Mouse (Mus musculus): Measurements from ENCODE around the gene Cdh26. TPM values are rescaled to one million over a fixed set of nuclear protein-coding genes. Genes with fewer than 3 reads are reported as not detected.

The Cdh26 gene
- polyA plus RNA-seq, 1 experiment: not detected

DNA sequence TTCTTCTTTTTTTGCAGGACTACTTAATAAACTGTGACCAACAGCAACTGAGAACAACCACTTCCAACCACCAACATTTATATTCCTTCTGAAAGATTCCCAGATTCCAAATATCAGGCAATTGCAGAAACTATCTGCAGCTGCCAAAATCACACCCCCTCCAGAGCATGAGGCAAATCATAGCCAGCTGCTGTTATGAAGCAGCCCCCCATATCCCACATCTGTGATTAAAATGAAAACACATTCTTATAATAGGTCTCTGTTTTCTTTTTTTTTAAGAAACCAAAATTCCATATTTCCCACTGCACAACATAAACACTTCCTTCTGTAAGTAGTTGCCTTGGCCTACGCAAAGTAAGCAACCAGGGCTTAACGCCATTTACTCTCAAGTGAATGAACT, 65.5 kb downstream of the Cdh26 start:
- Histone ChIP-seq H3ac (ENCODE audit: control insufficient read depth, insufficient read length, low read depth) (no peak overlapping the region), H3K36me3 (ENCODE audit: control insufficient read depth, insufficient read depth) (no peaks in the 10 kb centered on the region), H3K4me3 (ENCODE audit: insufficient read depth, poor library complexity, severe bottlenecking) (no peak overlapping the region), H3K79me2 (ENCODE audit: control insufficient read depth, insufficient read depth) (no peaks in the 10 kb centered on the region), H3K79me3 (ENCODE audit: low read depth) (no peaks in the 10 kb centered on the region), H3K27me3 (ENCODE audit: control insufficient read depth, insufficient read depth, insufficient read length) (no peaks in the 10 kb centered on the region)
- TF ChIP-seq MYOG (IDR thresholded peaks at IDR 0.05; ENCODE audit: control insufficient read depth, extremely low read depth, insufficient read length): no peak

GRCm38 (mm10) chr2:178497900-178498299, 67.6 kb downstream of the Cdh26 start:
- no peak overlapping the region for H3ac ChIP-seq (ENCODE audit: control insufficient read depth, insufficient read length, low read depth)
- H3K36me3 ChIP-seq (ENCODE audit: control insufficient read depth, insufficient read depth): no peaks in the 10 kb centered on the region
- no peaks in the 10 kb centered on the region for H3K27me3 ChIP-seq (ENCODE audit: control insufficient read depth, insufficient read depth, insufficient read length)
- H3K4me3 ChIP-seq (ENCODE audit: insufficient read depth, poor library complexity, severe bottlenecking): no peak overlapping the region
- H3K79me3 ChIP-seq (ENCODE audit: low read depth): no peaks in the 10 kb centered on the region
- TF ChIP-seq CEBPB (IDR thresholded peaks at IDR 0.05; ENCODE audit: low read depth): no peak
- no peak for TF ChIP-seq MAX (IDR thresholded peaks at IDR 0.05)
- TF ChIP-seq CTCF (IDR thresholded peaks at IDR 0.05; ENCODE audit: control insufficient read depth, insufficient read depth, insufficient read length): no peak
- TF ChIP-seq USF1 (IDR thresholded peaks at IDR 0.05; ENCODE audit: low read depth): no peak
- TF ChIP-seq MYOD1 (IDR thresholded peaks at IDR 0.05; ENCODE audit: control insufficient read depth, insufficient read length, low read depth): no peak
- TF ChIP-seq FOSL1 (IDR thresholded peaks at IDR 0.05; ENCODE audit: insufficient read depth, low read length, poor library complexity, severe bottlenecking): no peak
- TF ChIP-seq MYOG (IDR thresholded peaks at IDR 0.05; ENCODE audit: control insufficient read depth, extremely low read depth, insufficient read length): no peak
- H3K79me2 ChIP-seq (ENCODE audit: control insufficient read depth, insufficient read depth): no peaks in the 10 kb centered on the region

DNA sequence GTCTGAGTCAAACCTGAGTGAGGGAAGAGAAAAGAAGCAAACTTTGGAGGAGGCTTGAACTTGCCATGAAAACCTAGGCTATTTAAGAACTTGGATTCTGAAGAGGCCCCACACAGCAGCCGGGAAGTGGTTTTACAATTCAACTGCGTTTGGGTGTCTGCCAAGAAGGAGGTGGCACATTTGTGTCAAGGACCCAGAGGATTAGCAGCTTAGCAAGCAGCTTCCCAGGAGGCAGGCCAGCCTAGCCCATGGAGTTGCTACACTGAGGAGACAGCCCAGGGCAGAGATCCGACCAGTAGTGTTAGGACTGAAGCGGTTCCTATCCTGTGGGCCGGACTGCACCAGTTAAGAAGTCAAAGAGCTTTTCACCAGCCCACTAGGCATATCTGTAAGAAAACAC, 68.1 kb downstream of the Cdh26 start:
- Histone ChIP-seq H3K4me3 (ENCODE audit: insufficient read depth, poor library complexity, severe bottlenecking) (no peak overlapping the region), H3K36me3 (ENCODE audit: control insufficient read depth, insufficient read depth) (no peaks in the 10 kb centered on the region), H3K79me2 (ENCODE audit: control insufficient read depth, insufficient read depth) (no peaks in the 10 kb centered on the region), H3K79me3 (ENCODE audit: low read depth) (no peaks in the 10 kb centered on the region), H3K27me3 (ENCODE audit: control insufficient read depth, insufficient read depth, insufficient read length) (no peaks in the 10 kb centered on the region), H3ac (ENCODE audit: control insufficient read depth, insufficient read length, low read depth) (no peak overlapping the region)
- TF ChIP-seq CEBPB (IDR thresholded peaks at IDR 0.05; ENCODE audit: low read depth) (no peak), USF1 (IDR thresholded peaks at IDR 0.05; ENCODE audit: low read depth) (no peak), CTCF (IDR thresholded peaks at IDR 0.05; ENCODE audit: control insufficient read depth, insufficient read depth, insufficient read length) (no peak), MYOD1 (IDR thresholded peaks at IDR 0.05; ENCODE audit: control insufficient read depth, insufficient read length, low read depth) (no peak), FOSL1 (IDR thresholded peaks at IDR 0.05; ENCODE audit: insufficient read depth, low read length, poor library complexity, severe bottlenecking) (no peak), MYOG (IDR thresholded peaks at IDR 0.05; ENCODE audit: control insufficient read depth, extremely low read depth, insufficient read length) (no peak), MAX (IDR thresholded peaks at IDR 0.05) (no peak)

DNA sequence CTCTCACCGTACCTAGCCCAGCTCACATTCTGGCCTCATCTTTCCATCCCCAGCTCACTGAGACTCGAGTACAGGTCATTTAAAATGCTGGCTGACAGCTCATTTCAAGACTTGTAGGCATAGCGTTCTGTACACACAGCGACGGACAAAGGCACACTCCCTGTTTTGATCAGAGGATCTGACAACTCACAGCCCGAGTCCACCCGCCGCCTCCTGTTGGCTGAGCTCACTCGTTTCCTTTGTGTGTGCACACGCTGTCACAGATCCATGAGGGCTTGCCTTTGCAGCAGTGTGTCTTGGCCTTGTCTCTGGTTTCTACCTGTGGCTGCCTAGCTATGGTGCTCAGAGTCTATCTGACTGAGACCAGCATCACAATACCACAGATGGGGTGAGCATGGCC, 72.1 kb downstream of the Cdh26 start:
- no peak for TF ChIP-seq USF1 (IDR thresholded peaks at IDR 0.05; ENCODE audit: low read depth)
- TF ChIP-seq CTCF (IDR thresholded peaks at IDR 0.05; ENCODE audit: control insufficient read depth, insufficient read depth, insufficient read length): no peak
- TF ChIP-seq CEBPB (IDR thresholded peaks at IDR 0.05; ENCODE audit: low read depth): no peak
- no peak for TF ChIP-seq MYOD1 (IDR thresholded peaks at IDR 0.05; ENCODE audit: control insufficient read depth, insufficient read length, low read depth)
- TF ChIP-seq MAX (IDR thresholded peaks at IDR 0.05): no peak
- Histone ChIP-seq H3ac (ENCODE audit: control insufficient read depth, insufficient read length, low read depth) (no peak overlapping the region), H3K79me3 (ENCODE audit: low read depth) (no peaks in the 10 kb centered on the region), H3K79me2 (ENCODE audit: control insufficient read depth, insufficient read depth) (no peaks in the 10 kb centered on the region), H3K36me3 (ENCODE audit: control insufficient read depth, insufficient read depth) (no peaks in the 10 kb centered on the region), H3K4me3 (ENCODE audit: insufficient read depth, poor library complexity, severe bottlenecking) (no peak overlapping the region), H3K27me3 (ENCODE audit: control insufficient read depth, insufficient read depth, insufficient read length) (no peaks in the 10 kb centered on the region)

- TF ChIP-seq USF1 (IDR thresholded peaks at IDR 0.05; ENCODE audit: low read depth): no peak
- TF ChIP-seq CEBPB (IDR thresholded peaks at IDR 0.05; ENCODE audit: low read depth): no peak
- TF ChIP-seq MYOD1 (IDR thresholded peaks at IDR 0.05; ENCODE audit: control insufficient read depth, insufficient read length, low read depth): no peak
- no peak for TF ChIP-seq CTCF (IDR thresholded peaks at IDR 0.05; ENCODE audit: control insufficient read depth, insufficient read depth, insufficient read length)
- TF ChIP-seq MYOG (IDR thresholded peaks at IDR 0.05; ENCODE audit: control insufficient read depth, extremely low read depth, insufficient read length): no peak
- TF ChIP-seq FOSL1 (IDR thresholded peaks at IDR 0.05; ENCODE audit: insufficient read depth, low read length, poor library complexity, severe bottlenecking): no peak
- no peak for TF ChIP-seq MAX (IDR thresholded peaks at IDR 0.05)
- no peaks in the 10 kb centered on the region for H3K79me3 ChIP-seq (ENCODE audit: low read depth)
- H3K36me3 ChIP-seq (ENCODE audit: control insufficient read depth, insufficient read depth): no peaks in the 10 kb centered on the region
- H3K4me3 ChIP-seq (ENCODE audit: insufficient read depth, poor library complexity, severe bottlenecking): no peak overlapping the region
- no peaks in the 10 kb centered on the region for H3K27me3 ChIP-seq (ENCODE audit: control insufficient read depth, insufficient read depth, insufficient read length)
- H3ac ChIP-seq (ENCODE audit: control insufficient read depth, insufficient read length, low read depth): no peak overlapping the region
- H3K79me2 ChIP-seq (ENCODE audit: control insufficient read depth, insufficient read depth): no peaks in the 10 kb centered on the region
Observed at GRCm38 (mm10) chr2:178506056-178506455, 75.7 kb downstream of the Cdh26 start.

DNA sequence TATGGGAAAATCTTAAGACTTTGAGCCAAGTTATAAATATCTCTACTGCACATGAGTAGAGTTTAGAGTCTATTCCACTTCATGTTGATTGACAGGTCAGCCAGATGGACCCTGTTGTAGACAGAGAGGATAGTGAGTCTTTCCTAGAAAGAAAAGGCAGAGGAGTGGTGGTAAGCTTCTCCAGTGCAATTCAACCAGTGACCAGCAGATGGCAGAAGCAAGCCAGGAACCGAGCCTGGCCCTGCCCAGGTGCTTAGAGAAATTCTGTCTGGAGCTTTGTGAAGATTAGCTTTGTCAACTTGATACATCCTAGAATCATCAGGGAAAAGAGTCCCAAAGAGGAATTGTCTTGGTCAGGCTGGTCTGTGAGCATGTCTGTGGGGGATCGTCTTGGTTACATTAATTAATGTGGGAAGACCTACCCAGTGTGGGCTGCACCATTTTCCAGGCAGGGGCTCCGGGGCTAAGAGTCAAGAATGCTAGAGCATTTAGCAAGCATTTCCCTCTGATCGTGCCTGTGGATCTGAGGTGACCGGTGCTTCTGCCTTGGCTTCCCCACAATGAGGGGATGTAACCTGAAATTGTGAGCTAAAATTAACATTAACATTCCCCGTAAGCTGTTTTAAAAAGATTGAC, 77.2 kb downstream of the Cdh26 start:
- TF ChIP-seq CTCF (IDR thresholded peaks at IDR 0.05; ENCODE audit: control insufficient read depth, insufficient read depth, insufficient read length) (no peak), MYOG (IDR thresholded peaks at IDR 0.05; ENCODE audit: control insufficient read depth, extremely low read depth, insufficient read length) (no peak), MAX (IDR thresholded peaks at IDR 0.05) (no peak), FOSL1 (IDR thresholded peaks at IDR 0.05; ENCODE audit: insufficient read depth, low read length, poor library complexity, severe bottlenecking) (no peak), USF1 (IDR thresholded peaks at IDR 0.05; ENCODE audit: low read depth) (no peak), CEBPB (IDR thresholded peaks at IDR 0.05; ENCODE audit: low read depth) (no peak), MYOD1 (IDR thresholded peaks at IDR 0.05; ENCODE audit: control insufficient read depth, insufficient read length, low read depth) (no peak)
- no peaks in the 10 kb centered on the region for H3K79me2 ChIP-seq (ENCODE audit: control insufficient read depth, insufficient read depth)
- H3K36me3 ChIP-seq (ENCODE audit: control insufficient read depth, insufficient read depth): no peaks in the 10 kb centered on the region
- H3ac ChIP-seq (ENCODE audit: control insufficient read depth, insufficient read length, low read depth): no peak overlapping the region
- no peaks in the 10 kb centered on the region for H3K27me3 ChIP-seq (ENCODE audit: control insufficient read depth, insufficient read depth, insufficient read length)
- no peaks in the 10 kb centered on the region for H3K79me3 ChIP-seq (ENCODE audit: low read depth)
- no peak overlapping the region for H3K4me3 ChIP-seq (ENCODE audit: insufficient read depth, poor library complexity, severe bottlenecking)
